Mouse (Mus musculus): ENCODE measurements at regions not wholly inside any gene's neighbourhood (a gene's known extent, or its start where the extent isn't known, plus 50 kb on each side); places are given as distances from the start of the nearest gene placed in this dataset.

DNA sequence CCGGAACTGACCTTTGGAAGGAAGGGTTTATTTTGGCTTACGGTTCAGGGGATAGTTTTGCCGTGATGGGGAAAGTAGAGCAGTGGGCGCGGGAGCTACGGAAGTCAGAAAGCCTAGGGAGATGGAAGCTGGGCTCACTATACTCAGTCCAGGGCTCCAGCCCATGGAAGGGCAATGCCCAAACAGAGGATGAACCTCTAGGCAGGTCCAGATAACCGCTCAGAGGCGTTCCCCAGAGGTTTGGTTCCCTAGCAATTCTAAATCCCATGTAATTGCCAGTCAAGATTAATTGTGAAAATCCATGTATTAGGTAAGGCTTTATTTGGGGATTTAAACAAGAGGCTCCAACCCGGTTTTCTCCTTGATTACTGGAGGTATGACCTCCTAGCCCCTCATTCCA is 123.1 kb upstream of the Mrps10 start:
- TF ChIP-seq GATA1 (IDR thresholded peaks at IDR 0.05; ENCODE audit: borderline replicate concordance, low read length) (no peak), CTCF (IDR thresholded peaks at IDR 0.05; ENCODE audit: low read depth, low read length) (no peak), TAL1 (conservative IDR thresholded peaks at IDR 0.05; ENCODE audit: low read depth, low read length) (no peak), GATA2 (IDR thresholded peaks at IDR 0.05; ENCODE audit: borderline replicate concordance, low read depth, low read length) (no peak)
